Mouse (Mus musculus): Measurements from ENCODE around the gene Npepl1. TPM values are rescaled to one million over a fixed set of nuclear protein-coding genes. Genes with fewer than 3 reads are reported as not detected.

The Npepl1 gene
- total RNA-seq, 2 experiments from 2014 or later: 60.5 to 63.0 TPM

DNA sequence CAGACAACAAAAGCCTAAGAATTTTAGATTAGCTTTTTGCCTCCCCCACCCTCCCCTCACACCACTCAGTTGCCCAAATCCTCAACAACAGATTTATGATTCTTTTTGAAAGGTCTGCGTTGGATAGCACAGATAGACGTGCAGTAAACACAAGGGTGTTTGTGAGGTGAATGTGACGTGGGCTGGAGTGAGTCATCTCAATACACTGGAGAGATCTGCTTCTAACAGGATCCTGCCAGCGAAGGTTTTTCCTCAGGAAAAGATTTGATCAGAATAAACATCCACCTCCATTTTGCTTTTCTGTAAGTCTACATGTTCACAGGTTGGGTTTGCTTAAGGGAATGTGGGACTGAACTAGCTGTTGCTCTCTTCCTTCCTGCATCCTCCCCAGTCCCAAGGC lies 6.6 kb upstream of the Npepl1 start:
- no peak for DNase-seq
- intact Hi-C loops (cut with DNase I): no loop called here

DNA sequence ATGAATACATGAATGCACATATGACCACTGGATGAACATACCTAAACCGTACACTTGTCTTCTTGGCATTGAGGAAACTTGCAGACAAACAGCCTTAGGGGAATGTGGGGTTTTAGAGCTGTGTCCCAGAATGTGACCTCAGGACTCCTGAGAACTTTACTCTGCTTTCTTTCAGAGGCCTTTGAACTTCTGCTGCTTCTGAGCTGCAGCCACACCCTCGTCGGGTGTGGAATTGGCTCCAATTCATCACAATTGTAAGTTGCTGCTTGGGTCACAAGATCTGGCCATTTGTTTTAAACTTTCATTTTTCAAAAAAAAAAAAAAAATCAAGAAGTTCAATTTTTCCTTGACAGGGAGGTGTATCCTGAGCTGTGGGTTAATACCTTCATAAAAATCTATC lies 2.8 kb upstream of the Npepl1 start:
- DNase-seq: no peak
- intact Hi-C loops (cut with DNase I): no loop called here

DNA sequence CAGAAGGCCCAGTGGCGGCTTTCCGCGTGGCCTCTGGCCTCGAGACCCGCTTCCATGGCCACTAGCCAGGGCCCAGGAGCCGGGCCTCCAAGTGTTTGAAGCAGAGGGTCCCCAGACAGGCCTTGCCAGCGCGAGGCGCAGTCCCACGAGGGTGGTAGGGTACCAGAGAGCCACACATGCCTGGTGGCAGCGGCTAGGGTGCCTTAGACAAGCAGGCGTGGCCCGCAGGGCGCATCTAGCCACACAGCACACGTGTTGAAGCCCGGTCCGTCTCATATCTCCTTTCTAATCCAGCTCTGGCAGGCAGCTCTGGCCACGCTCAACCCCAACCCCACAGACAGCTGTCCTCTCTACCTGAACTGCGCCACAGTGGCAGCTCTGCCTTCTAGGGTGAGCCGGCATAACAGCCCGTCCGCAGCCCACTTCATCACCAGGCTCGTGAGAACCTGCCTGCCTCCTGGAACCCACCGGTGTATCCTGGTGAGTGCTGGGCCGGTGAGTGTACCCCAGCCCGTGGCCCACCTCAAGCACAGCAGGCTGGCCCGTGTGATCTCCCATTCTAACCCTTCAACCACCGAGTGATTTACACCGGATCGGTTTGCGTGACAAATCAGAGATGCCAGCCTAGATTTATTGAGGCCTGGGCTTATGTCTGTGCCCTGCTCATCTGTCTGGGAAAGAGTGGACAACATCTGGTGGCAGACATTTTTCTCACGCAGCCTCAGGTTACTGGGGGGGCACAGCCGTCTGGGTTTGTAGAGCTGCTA lies 817 bp downstream of the Npepl1 start:
- peak in 1 of 2 experiments; percentile 62 for DNase-seq
- intact Hi-C loops (cut with DNase I): loop anchor here (2.0 to 5.0 kb wide), 2 partner anchors 34 to 524 kb away; partner anchors contain the start of gene Stx16

DNA sequence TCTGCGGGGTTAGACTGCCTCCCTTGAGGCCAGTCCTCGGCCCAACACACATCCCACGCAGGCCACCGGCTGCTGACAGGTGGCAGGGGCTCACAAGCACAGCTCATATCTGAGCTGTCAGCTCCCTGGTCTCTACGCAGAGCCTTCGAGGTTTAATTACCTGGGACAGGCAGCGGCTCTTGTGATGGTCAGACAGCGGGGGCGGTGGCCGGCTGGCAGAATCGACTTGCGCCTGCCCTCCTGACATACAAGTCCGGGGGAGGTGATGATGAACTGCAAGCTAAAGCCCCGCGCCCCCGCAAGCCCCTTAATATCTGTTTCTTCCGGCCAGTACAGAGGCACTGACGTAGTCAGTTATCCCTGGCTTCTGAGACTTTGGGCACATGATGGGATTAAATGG lies 2.8 kb downstream of the Npepl1 start:
- intact Hi-C loops (cut with DNase I): loop anchor here (5.0 kb wide), 1 partner anchor 526 kb away; no protein-coding TSS in a partner anchor
- DNase-seq: no peak

DNA sequence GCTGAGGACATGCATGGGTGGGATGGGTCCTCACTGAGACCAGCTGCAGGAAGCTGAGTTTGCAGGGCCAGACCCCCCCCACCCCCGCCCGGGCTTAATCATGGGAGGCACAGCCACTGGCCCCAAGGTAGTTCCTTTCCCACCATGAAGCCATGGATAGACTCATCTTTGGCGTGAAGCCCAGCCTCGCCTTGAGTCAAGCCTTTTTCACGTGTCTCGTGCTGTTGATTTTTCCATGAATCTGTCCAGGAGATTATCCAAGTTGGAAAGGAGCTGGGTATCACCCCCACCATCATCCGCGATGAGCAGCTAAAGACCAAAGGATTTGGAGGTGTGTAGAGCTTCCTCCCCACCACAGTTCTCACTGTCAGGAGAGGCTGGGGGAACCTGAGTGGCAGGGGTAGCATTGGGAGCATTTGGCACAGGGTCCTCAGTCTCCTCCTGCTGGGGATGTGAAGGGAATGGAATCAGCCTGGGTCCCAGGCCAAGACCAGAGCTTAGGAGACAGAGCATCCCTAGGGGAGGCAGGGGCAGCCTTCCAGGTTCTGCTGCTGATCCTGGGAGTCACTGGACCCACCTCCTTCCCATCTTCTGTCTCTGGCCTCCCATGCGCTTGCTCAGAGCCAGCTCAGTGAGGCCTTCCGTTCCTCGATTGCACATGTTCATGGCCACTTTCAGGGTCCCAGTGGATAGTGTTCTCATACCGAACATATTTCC lies 4.2 kb downstream of the Npepl1 start:
- peak; percentile 60 to 64 for DNase-seq
- intact Hi-C loops (cut with DNase I): loop anchor here (5.0 kb wide), 1 partner anchor 527 kb away; no protein-coding TSS in a partner anchor

DNA sequence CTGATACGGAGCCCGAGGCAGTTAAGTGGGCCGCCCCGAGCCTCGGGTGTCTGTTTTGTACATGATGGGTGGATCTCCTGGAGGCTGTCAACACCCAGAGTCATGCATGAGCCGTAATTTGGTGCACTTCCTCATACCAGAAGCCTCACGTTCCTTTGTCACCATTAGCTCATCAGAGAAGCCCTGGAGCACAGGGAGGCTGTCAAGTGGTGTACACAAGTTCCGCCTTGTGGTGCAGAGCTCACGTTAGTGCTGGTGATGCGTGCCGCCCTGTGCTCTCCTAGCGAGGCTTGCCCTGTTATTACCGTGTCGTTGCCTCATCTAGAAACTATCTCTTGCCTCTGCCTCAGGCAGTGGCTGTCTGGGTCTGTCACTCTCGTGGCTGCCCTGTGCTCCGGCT lies 6.8 kb downstream of the Npepl1 start:
- peak in 1 of 2 experiments; percentile 34 for DNase-seq

DNA sequence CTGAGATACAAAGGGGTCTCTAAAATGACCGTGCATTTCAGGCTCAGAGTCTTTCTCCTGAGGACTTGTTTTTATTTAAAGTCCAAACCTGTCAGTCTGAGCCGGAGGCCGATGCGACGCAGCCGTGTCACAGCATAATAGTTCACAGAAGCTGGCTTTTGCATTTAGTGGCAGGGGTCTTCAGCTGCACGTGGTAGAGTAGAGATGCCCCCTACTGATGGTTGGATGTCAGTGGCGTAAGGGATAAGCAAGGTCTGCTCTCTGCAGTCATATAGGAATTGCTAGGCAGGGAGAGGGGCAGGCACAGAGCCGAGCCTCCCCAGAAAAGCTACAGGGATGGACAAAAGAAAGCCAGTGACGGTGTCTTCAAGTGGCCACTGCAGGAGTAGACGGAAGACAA lies 8.0 kb downstream of the Npepl1 start:
- no peak for DNase-seq
- intact Hi-C loops (cut with DNase I): no loop called here

More for the DNA sequence above, 6.8 kb downstream of the Npepl1 start:
- intact Hi-C loops (cut with DNase I): no loop called here

DNA sequence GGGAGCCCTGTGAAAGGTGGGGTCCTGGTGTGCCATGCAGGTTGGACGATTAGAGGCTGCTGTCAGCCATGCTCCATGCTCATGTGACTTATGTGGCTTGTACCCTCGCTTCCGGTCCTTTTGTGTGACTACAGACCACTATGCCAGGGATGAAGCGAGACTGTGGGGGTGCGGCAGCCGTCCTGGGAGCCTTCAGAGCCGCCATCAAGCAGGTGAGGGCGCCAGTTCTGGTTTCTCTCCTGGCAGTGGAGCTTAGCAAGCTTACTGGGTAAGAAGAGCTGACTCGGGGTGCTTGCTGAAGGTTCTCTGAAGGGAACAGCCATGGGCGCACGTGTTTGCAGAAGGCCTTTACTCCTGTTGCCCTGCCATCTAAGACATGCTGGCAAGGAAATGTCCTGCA lies 9.1 kb downstream of the Npepl1 start:
- no peak for DNase-seq
- intact Hi-C loops (cut with DNase I): no loop called here

DNA sequence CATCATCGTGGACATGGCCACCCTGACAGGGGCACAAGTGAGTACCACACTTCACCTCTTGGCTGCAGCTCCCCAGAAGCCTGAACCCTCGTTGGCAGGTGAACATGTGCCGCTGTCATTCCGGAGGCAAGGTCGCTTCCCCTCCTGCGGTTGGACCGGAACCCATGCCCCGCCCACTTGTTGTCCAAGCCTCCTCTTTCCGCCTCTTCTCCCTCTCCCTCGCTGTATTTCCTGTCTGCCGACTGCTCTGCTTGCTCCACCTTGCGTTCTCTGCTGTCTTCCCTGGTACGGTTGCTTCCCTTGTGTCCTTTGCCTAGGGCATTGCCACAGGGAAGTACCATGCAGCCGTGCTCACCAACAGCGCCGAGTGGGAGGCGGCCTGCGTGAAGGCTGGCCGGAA lies 10.5 kb downstream of the Npepl1 start:
- intact Hi-C loops (cut with DNase I): no loop called here
- DNase-seq: no peak

DNA sequence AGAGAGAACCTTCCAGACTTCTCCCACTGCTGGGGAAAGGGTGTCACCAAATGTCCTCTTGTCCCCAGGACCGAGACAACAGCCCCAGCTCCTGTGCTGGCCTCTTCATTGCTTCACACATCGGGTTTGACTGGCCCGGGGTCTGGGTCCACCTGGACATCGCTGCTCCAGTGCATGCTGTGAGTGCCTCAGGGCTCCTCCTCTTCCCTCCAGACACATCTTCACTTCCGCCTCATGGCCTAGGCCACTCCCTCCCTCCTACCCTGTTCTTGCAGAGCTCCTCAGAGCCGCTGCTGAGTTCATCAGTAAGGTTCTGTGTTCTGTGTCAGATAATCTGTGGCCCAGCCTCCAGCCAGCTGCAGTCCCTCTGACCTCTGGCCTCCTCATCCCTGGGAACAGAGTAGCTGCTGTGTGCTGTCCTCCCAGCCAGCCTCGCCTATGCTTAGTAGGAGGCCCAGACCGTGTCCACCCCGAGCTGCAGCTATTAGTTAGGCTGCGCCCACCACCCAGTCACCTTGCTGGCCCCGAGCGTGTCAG lies 11.3 kb downstream of the Npepl1 start:
- DNase-seq: no peak
- intact Hi-C loops (cut with DNase I): no loop called here

DNA sequence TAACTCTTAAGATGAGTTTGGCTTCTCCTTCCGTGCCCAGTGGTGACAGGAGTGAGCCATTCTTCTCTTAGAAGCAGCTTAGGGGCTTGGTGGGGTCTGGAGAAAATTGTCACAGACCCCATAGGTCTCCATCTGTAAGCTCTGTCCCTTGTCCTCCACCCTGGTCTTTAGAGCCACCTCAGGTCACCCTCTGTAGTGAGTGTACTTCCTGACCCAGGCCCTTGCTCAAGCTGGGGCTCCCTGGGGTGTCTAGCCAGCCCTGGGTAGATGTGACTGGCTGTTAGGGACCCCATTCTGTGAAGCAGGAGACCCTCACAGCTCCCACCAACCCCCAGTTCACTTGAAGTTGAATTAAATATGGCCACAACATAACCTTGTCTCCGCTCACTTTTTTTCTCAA lies 12.2 kb downstream of the Npepl1 start:
- intact Hi-C loops (cut with DNase I): no loop called here
- DNase-seq: no peak

DNA sequence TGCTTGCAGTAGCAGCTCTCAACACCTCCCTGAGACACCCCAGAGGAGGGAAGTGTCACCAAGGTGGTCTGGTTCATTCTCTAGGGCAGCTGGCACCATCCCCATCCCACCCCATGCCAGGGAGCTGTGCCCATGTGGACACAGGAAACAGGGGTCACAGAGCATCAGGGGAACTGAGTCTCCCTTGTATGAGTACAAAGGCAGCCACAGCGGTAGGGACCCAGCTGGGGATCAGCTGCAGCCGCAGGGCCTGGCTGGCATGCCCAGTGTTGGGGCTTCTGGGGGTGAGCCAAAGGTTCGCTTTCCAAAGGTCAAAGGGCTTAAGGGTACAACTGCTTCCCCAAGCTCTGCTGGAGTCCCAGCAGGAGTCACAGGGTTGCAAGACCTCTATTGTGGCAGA lies 13.6 kb downstream of the Npepl1 start:
- DNase-seq: no peak
- intact Hi-C loops (cut with DNase I): no loop called here

DNA sequence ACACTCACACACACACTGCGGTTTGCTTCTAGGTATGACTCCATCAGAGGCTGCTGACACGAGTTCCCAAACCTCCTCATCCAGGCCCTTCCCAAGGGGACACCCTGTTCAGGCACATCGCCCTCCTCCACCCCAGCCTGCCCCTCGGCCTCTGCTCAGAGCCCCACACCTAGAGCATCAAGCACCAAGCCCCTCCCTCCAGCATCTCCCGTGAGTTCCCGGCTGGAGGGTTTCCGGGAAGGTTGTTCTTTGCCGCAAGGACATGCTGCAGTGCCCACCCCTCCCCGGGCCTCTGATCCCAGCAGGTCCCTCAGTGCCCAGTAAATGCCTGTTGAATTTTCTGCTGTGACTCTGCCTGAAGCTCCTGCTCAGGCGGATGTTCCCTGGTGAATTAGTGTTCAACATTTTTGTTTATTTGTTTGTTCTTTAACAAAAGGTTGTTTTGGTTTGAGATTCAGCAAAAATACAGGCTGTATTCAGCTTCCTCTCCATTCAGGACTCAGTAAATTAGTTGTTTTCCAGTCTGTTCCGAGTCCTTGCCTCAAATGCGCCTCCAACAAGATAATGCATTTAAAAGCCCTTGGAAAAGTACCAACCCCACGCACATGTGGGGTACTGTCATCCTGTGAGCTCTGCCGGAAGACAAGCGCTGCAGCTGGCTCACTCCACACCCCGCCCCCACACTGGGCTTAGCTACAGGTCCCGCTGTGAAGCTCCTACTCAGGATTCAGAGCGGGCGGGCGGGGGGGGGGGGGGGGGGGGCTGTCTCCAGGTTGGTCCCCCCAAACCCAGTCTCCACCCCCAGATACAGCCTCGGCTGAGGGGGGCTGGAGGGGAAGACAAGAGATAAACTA lies 16.6 kb downstream of the Npepl1 start:
- peak; percentile 39 to 65 for DNase-seq
- intact Hi-C loops (cut with DNase I): loop anchor here (5.0 kb wide), 1 partner anchor 156 kb away; the partner anchor contains the start of gene Gnas

DNA sequence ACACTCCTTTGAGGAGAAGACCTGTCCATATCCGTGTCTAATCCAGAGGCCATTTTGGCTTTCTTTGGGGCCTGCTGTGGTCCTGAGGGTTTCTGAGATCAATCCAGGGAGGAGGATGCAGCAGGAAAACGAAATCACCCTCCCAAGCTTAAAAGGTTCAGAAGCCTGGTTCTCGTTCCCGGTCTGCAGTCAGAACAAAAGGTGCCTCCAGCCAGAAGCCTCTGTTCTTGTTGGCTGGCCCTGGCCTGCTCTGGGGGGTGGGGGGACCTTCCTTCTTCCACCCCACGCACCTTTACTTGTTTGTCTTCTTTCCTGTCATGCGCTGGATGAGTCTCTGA lies 17.2 kb downstream of the Npepl1 start:
- intact Hi-C loops (cut with DNase I): loop anchor here (5.0 kb wide), 1 partner anchor 155 kb away; the partner anchor contains the start of gene Gnas
- DNase-seq: no peak

DNA sequence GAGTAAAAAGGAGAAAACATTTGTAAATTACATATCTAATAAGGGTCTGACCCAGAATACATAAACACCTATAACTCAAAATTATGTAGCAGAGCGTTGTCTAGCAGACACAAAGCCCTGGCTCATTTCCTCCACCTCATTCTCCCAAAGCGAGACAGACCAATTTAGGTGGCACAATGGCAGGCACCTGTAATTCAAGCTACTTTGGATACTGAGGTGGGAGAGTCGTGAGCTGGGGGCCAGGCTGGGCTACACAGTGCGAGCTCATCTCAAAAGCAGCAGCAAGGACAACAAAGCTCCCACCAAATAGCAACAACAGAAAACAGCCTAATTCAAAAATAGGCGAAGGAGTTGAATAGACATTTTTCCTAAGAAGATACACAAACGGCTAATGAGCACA lies 18.8 kb downstream of the Npepl1 start:
- intact Hi-C loops (cut with DNase I): loop anchor here (5.0 kb wide), 1 partner anchor 153 kb away; the partner anchor contains the start of gene Gnas
- DNase-seq: no peak

DNA sequence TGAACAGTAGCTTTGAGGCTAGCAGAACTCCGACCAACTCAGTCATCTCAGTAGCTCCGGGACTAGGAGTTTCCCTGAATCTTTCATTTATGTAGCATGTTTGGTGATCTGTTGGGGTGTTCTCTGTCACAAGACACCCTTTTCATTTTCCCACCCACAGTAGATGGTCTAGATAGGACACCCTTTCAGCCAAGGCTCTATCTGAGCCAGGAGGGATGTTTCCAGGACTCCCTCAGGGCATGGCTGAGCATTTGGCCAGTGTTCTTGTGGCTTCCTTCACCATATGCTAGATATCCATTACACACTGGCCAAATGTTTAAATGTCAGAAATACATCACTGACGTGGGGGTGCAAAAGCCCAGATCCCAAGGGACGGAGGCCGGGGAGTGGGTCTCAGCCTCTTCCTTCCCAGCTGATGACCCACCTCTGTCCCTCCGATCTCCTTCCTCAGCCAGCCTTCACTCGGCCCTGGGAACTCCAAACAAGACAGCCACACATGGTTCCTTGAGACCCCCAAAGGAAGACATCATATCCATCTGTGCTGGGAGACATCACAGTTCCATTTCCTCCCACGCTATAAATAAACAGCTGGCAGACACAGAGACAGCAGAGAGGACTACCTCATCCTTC lies 20.4 kb downstream of the Npepl1 start:
- DNase-seq: no peak
- intact Hi-C loops (cut with DNase I): no loop called here

DNA sequence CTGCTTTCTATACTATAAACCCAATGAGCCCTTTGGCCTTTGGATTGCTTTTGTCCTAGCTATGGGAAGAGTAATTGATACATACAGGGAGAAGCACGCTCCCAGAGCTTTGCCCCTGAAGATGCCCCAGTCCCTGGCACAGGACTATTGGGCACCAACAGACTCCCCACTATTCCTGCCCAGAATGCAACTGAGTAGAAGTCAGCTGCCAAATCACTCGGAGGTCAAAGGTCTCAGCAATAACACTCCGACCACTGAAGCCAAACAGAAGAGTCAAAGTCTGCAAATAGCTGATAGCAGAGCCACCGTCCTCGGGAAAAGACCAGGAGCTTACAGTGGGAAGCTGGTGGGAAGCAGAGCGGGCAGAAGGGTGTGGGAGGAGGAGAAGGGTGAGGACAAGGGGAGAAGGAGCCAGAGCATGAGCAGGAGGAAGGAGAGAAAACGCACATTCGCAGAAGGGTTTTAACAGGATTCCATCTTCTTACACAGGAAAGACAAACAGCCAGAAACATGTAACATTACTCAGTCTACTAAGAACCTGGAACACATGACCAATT lies 22.3 kb downstream of the Npepl1 start:
- no peak for DNase-seq
- intact Hi-C loops (cut with DNase I): no loop called here

DNA sequence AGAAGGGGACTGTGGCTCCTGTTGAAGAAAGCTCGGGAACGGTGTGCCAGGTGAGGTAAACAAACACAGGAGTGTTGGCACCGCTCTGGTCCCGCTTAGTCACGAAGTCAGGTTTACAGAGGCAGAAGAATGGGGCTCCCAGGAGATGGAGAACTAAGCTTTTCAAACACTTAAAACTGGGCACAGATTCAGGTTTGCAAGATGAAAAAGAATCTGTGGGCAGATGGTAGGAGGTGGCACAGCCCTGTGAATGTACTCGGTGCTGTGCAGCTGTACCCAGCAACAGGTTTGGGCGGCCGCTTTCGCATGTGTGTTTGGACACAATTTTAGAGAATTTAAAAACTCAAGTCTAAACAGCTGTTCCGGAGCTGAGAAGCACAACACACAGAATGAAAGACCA lies 48.9 kb downstream of the Npepl1 start:
- intact Hi-C loops (cut with DNase I): no loop called here

DNA sequence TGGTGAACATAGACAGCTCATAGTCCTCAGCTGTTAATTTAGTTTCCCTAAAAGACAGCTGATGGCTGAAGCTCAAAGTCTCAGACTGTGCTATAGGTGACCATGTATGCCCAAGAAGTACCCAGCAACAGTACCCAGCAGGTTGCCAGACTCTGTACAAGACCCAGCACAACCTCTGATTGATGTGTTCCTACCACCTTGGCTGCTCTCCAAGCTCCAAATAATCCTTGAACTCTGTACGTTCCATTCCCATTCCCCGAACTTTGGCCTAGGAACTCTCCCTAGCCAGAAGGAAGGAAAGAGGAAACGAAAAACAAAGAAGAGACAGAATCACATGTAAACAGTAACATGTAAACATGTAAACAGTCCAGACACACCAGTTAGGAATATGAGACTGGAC lies 50.3 kb downstream of the Npepl1 start:
- intact Hi-C loops (cut with DNase I): no loop called here
- DNase-seq: no peak

More for the DNA sequence above, 48.9 kb downstream of the Npepl1 start:
- no peak for DNase-seq
